Mouse (Mus musculus): ENCODE measurements around the gene Hmx1.

DNA sequence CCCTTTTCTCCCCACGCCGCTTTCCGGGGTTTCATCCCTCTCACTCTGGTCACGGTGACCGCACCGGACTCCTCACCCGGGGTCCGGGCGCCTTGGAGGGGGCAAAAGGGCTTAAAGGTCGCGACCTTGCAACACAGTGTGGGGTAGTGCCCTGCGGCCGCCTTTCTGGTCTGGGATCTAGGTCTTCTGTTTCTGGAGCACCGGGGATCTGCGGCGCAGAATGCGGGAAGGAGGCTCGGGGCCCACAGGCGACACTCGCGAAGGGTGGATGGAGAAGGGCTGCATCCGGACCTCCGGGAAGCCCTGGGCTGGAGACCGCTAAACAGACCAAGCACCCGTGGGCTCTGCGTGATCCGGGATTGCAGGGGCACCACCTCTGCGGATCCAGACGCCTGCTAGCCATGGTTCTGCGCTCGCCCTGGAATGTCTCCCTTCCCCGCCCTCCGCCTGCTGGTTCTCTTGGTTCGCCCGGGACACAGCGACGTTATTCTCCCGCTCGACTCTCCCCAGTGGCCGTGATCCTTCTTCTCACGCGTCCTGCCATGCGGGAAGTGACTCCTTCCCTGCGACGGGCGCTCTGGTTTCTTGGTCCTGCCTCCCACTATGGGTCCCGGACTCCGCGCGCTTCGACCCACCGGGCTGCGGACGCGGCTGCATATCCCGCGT lies 8.2 kb downstream of the Hmx1 start:
- TF ChIP-seq GATA1 (IDR thresholded peaks at IDR 0.05; ENCODE audit: low read length) (no peak), TAL1 (IDR thresholded peaks at IDR 0.05; ENCODE audit: low read length) (no peak)
